ENCODE assay signal across 8 mouse cellular contexts in the genomic region with DNA sequence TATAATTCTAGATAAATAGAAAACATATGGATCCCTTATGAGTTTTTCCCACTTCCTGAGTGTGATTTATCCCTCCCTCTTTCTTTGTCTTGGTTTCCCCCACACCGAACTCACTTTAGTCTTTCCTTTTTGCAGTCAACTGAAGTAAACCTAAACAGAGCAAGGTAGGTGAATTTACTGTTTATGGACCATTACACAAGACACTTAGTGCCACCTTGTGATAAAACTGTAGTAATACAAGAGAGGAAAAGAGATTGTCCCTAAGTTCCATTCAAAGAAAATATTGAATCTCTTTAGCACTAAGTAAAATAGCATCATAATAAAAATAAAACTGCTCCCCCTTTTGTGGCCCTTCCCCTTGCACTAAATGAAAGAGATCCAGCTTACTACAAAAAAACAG.
DNase-seq lines count a peak whose midpoint lies in the region; ATAC-seq and TF ChIP-seq lines count a peak whose summit lies in the region.
"Had no signal": no experiment of that assay in that cellular context is flagged by ENCODE, and none has a peak within 500 bp of the region (broad histone marks: within the 10 kb centered on the region; RNA-seq: fewer than 3 reads in every experiment).

No protein-coding gene starts in this region.

- H3K4me1 ChIP-seq in limb, embryonic 14.5 days (ENCODE audit: control insufficient read depth, insufficient read depth, low read length): no peaks in the 10 kb centered on the region
- peaks cover 5% of the 10 kb centered on the region; the same call in 1 of the 2 replicates for H3K4me1 ChIP-seq in limb, embryonic 10.5 days
- peaks cover 0 to 4% of the 10 kb centered on the region in 2 experiments; a peak in 1 of 4 replicates for H3K4me1 ChIP-seq in CH12.LX (ENCODE audit: control insufficient read depth in 1 of 2, insufficient read depth in 2 of 2)

- peak; percentile 97 for TF ChIP-seq RAD21 in CH12.LX (IDR thresholded peaks at IDR 0.05; ENCODE audit: low read depth, low read length)

- TF ChIP-seq POLR2A in limb, embryonic 14.5 days (IDR thresholded peaks at IDR 0.05; ENCODE audit: borderline replicate concordance, extremely low read depth, insufficient read depth, insufficient read length): no peak
- no peak for TF ChIP-seq POLR2A in CH12.LX (IDR thresholded peaks at IDR 0.05; ENCODE audit: low read depth, low read length)

- no peak overlapping the region for H3K27ac ChIP-seq in limb, embryonic 14.5 days (replicated peaks; ENCODE audit: low read depth, low read length)
- no peak overlapping the region for H3K27ac ChIP-seq in limb, embryonic 10.5 days
- H3K27ac ChIP-seq in CH12.LX (ENCODE audit: insufficient read depth, low read depth): no peak overlapping the region

- no peaks in the 10 kb centered on the region for H3K79me2 ChIP-seq in CH12.LX (replicated peaks; ENCODE audit: control insufficient read depth, extremely low read depth, insufficient read depth, poor library complexity, severe bottlenecking)

- in situ Hi-C loops in CH12.LX (cut with MboI; ENCODE audit: low pct_ligation_motif_present, low pct_unique_long_range_greater_than_20kb, low sequenced_read_pairs): loop anchor here (25.0 kb wide), 1 partner anchor 711 kb away; no protein-coding TSS in a partner anchor

- dilution Hi-C loops in CH12.LX (cut with MboI; ENCODE audit: extremely low pct_ligation_motif_present, extremely low pct_unique_long_range_greater_than_20kb, low sequenced_read_pairs): no loop called here

- H3K4me3 ChIP-seq in limb, embryonic 14.5 days (replicated peaks; ENCODE audit: low read length): no peak overlapping the region
- no peak overlapping the region for H3K4me3 ChIP-seq in limb, embryonic 10.5 days
- H3K4me3 ChIP-seq in CH12.LX (replicated peaks in 1 of 3; ENCODE audit: low read depth in 2 of 3, low read length in 2 of 3, poor library complexity in 1 of 3): no peak overlapping the region

- H3K4me2 ChIP-seq in limb, embryonic 14.5 days (replicated peaks; ENCODE audit: low read depth, low read length, severe bottlenecking): no peak overlapping the region
- no peak overlapping the region for H3K4me2 ChIP-seq in CH12.LX (ENCODE audit: insufficient read depth, low read depth, poor library complexity, severe bottlenecking)

- DNase-seq in limb, embryonic 14.5 days (ENCODE audit: low spot score): peak; percentile 33
- no peak for DNase-seq in limb, embryonic 10.5 days (ENCODE audit: low spot score)
- peak; percentile 48 for DNase-seq in CH12.LX (ENCODE audit: extremely low read depth)
- peak; percentile 17 for DNase-seq in NIH3T3 (ENCODE audit: low read depth)
- no peak for DNase-seq in urinary bladder, adult 2 months (ENCODE audit: low spot score)
- DNase-seq in adrenal gland, postnatal 14 days: no peak
- DNase-seq: thymus, postnatal 4 days had no signal

- no peaks in the 10 kb centered on the region for H3K27me3 ChIP-seq in limb, embryonic 14.5 days (ENCODE audit: control insufficient read depth, insufficient read depth, low read length)
- no peaks in the 10 kb centered on the region for H3K27me3 ChIP-seq in limb, embryonic 10.5 days (ENCODE audit: low read depth, poor library complexity, severe bottlenecking)
- no peaks in the 10 kb centered on the region for H3K27me3 ChIP-seq in CH12.LX (replicated peaks)

- H3K9ac ChIP-seq in limb, embryonic 14.5 days (ENCODE audit: low read depth, low read length, severe bottlenecking): no peak overlapping the region
- H3K9ac ChIP-seq in CH12.LX (ENCODE audit: insufficient read depth, low read depth): no peak overlapping the region

- no peak for ATAC-seq in limb, embryonic 14.5 days (ENCODE audit: low FRiP score, low read depth)
- peak; percentile 80 for ATAC-seq in megakaryocyte progenitor cell, adult 5-6 weeks (replicated peaks; ENCODE audit: poor library complexity)

- TF ChIP-seq EP300 in CH12.LX (IDR thresholded peaks at IDR 0.05; ENCODE audit: low read length): no peak

- WGBS in limb, embryonic 14.5 days: 42% methylated on average over 1 of the region's 1 CpGs
- WGBS in limb, embryonic 10.5 days: 49% methylated on average over 1 of the region's 1 CpGs

- H3K36me3 ChIP-seq in limb, embryonic 14.5 days (ENCODE audit: control insufficient read depth, insufficient read depth, low read length): no peaks in the 10 kb centered on the region
- H3K36me3 ChIP-seq in limb, embryonic 10.5 days: no peaks in the 10 kb centered on the region
- H3K36me3 ChIP-seq in CH12.LX (replicated peaks in 1 of 2; ENCODE audit: control insufficient read depth in 1 of 2, insufficient read depth in 1 of 2, low read length in 1 of 2): no peaks in the 10 kb centered on the region

- TF ChIP-seq CTCF in CH12.LX (conservative IDR thresholded peaks at IDR 0.05 in 1 of 2, IDR thresholded peaks at IDR 0.05 in 1 of 2; ENCODE audit: low read depth in 2 of 2, low read length in 2 of 2): peak; percentile 44 to 93; a peak in 3 of 4 replicates

- no peaks in the 10 kb centered on the region for H3K9me3 ChIP-seq in limb, embryonic 14.5 days (ENCODE audit: control insufficient read depth, low read length)
- H3K9me3 ChIP-seq in limb, embryonic 10.5 days (replicated peaks): no peaks in the 10 kb centered on the region
- peaks cover 3% of the 10 kb centered on the region for H3K9me3 ChIP-seq in CH12.LX (replicated peaks; ENCODE audit: low read length)

TF ChIP-seq in CH12.LX, 34 proteins besides CTCF, POLR2A, EP300 and RAD21:
- TF ChIP-seq SIN3A (IDR thresholded peaks at IDR 0.05; ENCODE audit: low read length): no peak
- TF ChIP-seq MEF2A (IDR thresholded peaks at IDR 0.05; ENCODE audit: borderline replicate concordance, low read depth, low read length): no peak
- no peak for TF ChIP-seq PAX5 (IDR thresholded peaks at IDR 0.05; ENCODE audit: low read length)
- TF ChIP-seq SMC3 (IDR thresholded peaks at IDR 0.05; ENCODE audit: low read depth, low read length): peak; percentile 95
- TF ChIP-seq ZC3H11A (IDR thresholded peaks at IDR 0.05; ENCODE audit: low read depth, low read length): peak; percentile 84; the same call in 1 of the 2 replicates
- TF ChIP-seq MAFK (IDR thresholded peaks at IDR 0.05; ENCODE audit: insufficient replicate concordance, low read length): no peak
- TF ChIP-seq TCF12 (IDR thresholded peaks at IDR 0.05; ENCODE audit: low read depth, low read length): no peak
- TF ChIP-seq MXI1 (IDR thresholded peaks at IDR 0.05; ENCODE audit: low read depth, low read length): no peak
- no peak for TF ChIP-seq NRF1 (IDR thresholded peaks at IDR 0.05; ENCODE audit: low read depth, low read length)
- TF ChIP-seq GABPA (IDR thresholded peaks at IDR 0.05; ENCODE audit: insufficient replicate concordance, low read depth, low read length): no peak
- TF ChIP-seq MAZ (IDR thresholded peaks at IDR 0.05; ENCODE audit: low read depth, low read length): no peak
- no peak for TF ChIP-seq USF2 (conservative IDR thresholded peaks at IDR 0.05; ENCODE audit: low read depth, low read length)

Comparison
In these comparisons a context has a peak if more than half of its experiments do, and no peak if none do; other contexts are left out.
1. DNase-seq: peak in limb, embryonic 14.5 days (single experiment), CH12.LX (single experiment) and NIH3T3 (single experiment); none in limb, embryonic 10.5 days (single experiment), urinary bladder, adult 2 months (single experiment) and adrenal gland, postnatal 14 days (single experiment).